Mouse (Mus musculus) liver, postnatal 0 days (tissue): ENCODE data around the gene Rrnad1.

ENCODE experiments used
- CTCF ChIP-seq: sonication (generic); IDR thresholded peaks from 2 replicates; pipeline ENCODE4 v1.5.1; 2016; ENCODE audit warnings: antibody characterized with exemption, low read depth
- EP300 ChIP-seq: IDR thresholded peaks from 2 replicates; pipeline ENCODE4 v1.6.1; 2016; ENCODE audit warnings: antibody characterized with exemption, low read depth, mild to moderate bottlenecking

- TF ChIP-seq CTCF (no peak), EP300 (no peak)
These were observed 14.5 kb upstream of the Rrnad1 start for GRCm38 (mm10) chr3:87944838-87945600.
